ENCODE assay signal across 20 mouse cellular contexts in the genomic region with DNA sequence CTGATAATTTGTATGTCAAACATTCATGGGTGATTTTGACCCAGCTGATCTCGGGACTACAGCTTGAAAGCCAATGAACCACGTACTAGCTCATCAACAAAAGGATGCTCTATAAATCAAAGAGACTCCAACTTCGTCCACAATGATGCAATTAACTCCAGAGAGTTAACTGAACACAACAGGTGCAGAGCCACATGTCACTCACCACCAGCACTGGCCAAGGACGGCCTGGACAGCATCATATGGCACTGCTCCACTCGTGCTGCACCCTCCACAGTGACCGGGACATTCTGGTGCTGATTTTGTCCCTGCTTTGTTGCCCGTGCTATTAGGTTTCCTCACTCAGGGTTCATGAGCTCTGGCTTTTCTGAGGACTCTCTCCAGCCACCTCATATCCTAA.
"Had no signal": no experiment of that assay in that cellular context is flagged by ENCODE, and none has a peak within 500 bp of the region (broad histone marks: within the 10 kb centered on the region; RNA-seq: fewer than 3 reads in every experiment).

No protein-coding gene starts in this region.

- H3K27me3 ChIP-seq: intestine, embryonic 15.5 days; kidney, embryonic 15.5 days; limb, embryonic 15.5 days; midbrain, embryonic 13.5 days had no signal

- H3K4me1 ChIP-seq: intestine, embryonic 15.5 days; midbrain, embryonic 13.5 days had no signal

- H3K9ac ChIP-seq: intestine, embryonic 15.5 days; kidney, embryonic 15.5 days; limb, embryonic 15.5 days; liver, embryonic 14.5 days; liver, postnatal 0 days; lung, embryonic 14.5 days; midbrain, embryonic 13.5 days had no signal

- H3K36me3 ChIP-seq: intestine, embryonic 15.5 days; kidney, embryonic 15.5 days; limb, embryonic 15.5 days; midbrain, embryonic 13.5 days had no signal

- H3K9me3 ChIP-seq: intestine, embryonic 15.5 days; kidney, embryonic 15.5 days; limb, embryonic 15.5 days; midbrain, embryonic 13.5 days had no signal

- H3K27ac ChIP-seq: intestine, embryonic 15.5 days; kidney, embryonic 15.5 days; left cerebral cortex, adult 2 months; limb, embryonic 15.5 days; liver, embryonic 14.5 days; macrophage; midbrain, embryonic 13.5 days had no signal

- H3K4me3 ChIP-seq: intestine, embryonic 15.5 days; kidney, embryonic 15.5 days; left cerebral cortex, adult 2 months; limb, embryonic 15.5 days; midbrain, embryonic 13.5 days had no signal

- DNase-seq: kidney, adult 11 months; kidney, adult 8-10 months; kidney, postnatal 10 days; kidney, postnatal 36 days; layer of hippocampus, postnatal 36 days; liver, postnatal 0 days; lung, embryonic 14.5 days; right cerebral cortex, postnatal 25 days; thymus, adult 18-20 months; thymus, postnatal 36 days had no signal

- ATAC-seq: intestine, embryonic 15.5 days; liver, postnatal 0 days; lung, postnatal 0 days; midbrain, embryonic 13.5 days; midbrain, embryonic 16.5 days had no signal

- H3K4me2 ChIP-seq: intestine, embryonic 15.5 days; kidney, embryonic 15.5 days; limb, embryonic 15.5 days; liver, embryonic 11.5 days; lung, embryonic 14.5 days; midbrain, embryonic 13.5 days had no signal
